Mouse (Mus musculus): ENCODE results near the gene Pgpep1l. TPM values are rescaled to one million over a fixed set of nuclear protein-coding genes. Genes with fewer than 3 reads are reported as not detected.

Pgpep1l gene
- polyA plus RNA-seq, 1 experiment from 2014 or later: not detected

- H3K27ac ChIP-seq (ENCODE audit: low read length): no peak overlapping the region
- ATAC-seq (ENCODE audit: low read depth): no peak
- H3K9me3 ChIP-seq (replicated peaks; ENCODE audit: control insufficient read depth, low read length): no peaks in the 10 kb centered on the region
- WGBS (ENCODE audit: insufficient replicate concordance): 57% methylated on average over 17 of the region's 17 CpGs
- H3K9ac ChIP-seq (ENCODE audit: low read depth, low read length): no peak overlapping the region
- peaks cover under 1% of the 10 kb centered on the region; the same call in 1 of the 2 replicates for H3K27me3 ChIP-seq (ENCODE audit: control insufficient read depth, insufficient read depth, low read depth, low read length)
- no peaks in the 10 kb centered on the region for H3K36me3 ChIP-seq (ENCODE audit: control insufficient read depth, insufficient read depth)
- H3K4me1 ChIP-seq (ENCODE audit: control insufficient read depth, low read depth, low read length): no peaks in the 10 kb centered on the region
- H3K4me3 ChIP-seq (ENCODE audit: low read depth, low read length): no peak overlapping the region
- no peak overlapping the region for H3K4me2 ChIP-seq (ENCODE audit: low read depth, low read length)
Observed at GRCm38 (mm10) chr7:68258326-68259150, 5.5 kb downstream of the Pgpep1l start.

DNA sequence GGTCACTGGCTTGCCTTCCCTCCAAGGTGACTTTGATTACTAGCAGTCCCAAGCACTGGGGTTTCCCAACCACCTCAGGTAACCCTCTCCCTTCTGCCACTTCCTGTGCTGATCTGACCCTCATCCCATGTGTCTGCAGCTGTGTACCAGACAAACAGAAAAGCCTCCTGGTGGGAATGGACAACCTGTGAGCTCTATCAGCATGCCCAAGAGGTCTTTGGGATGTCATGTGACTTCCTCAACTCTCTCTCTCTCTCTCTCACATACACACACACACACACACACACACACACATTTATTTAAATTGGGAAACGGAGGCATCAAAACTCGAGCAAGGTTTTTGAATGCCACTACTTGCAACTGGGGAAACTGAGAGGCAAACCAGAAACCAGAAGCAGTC is 6.3 kb downstream of the Pgpep1l start:
- H3K27me3 ChIP-seq (ENCODE audit: control insufficient read depth, insufficient read depth, low read depth, low read length): no peaks in the 10 kb centered on the region
- H3K9ac ChIP-seq (ENCODE audit: low read depth, low read length): no peak overlapping the region
- no peaks in the 10 kb centered on the region for H3K36me3 ChIP-seq (ENCODE audit: control insufficient read depth, insufficient read depth)
- 41% methylated on average over 2 of the region's 2 CpGs for WGBS (ENCODE audit: insufficient replicate concordance)
- H3K27ac ChIP-seq (ENCODE audit: low read length): no peak overlapping the region
- no peaks in the 10 kb centered on the region for H3K9me3 ChIP-seq (replicated peaks; ENCODE audit: control insufficient read depth, low read length)
- no peaks in the 10 kb centered on the region for H3K4me1 ChIP-seq (ENCODE audit: control insufficient read depth, low read depth, low read length)
- no peak overlapping the region for H3K4me2 ChIP-seq (ENCODE audit: low read depth, low read length)
- no peak overlapping the region for H3K4me3 ChIP-seq (ENCODE audit: low read depth, low read length)
- no peak for ATAC-seq (ENCODE audit: low read depth)

- ATAC-seq (ENCODE audit: low read depth): no peak
- Histone ChIP-seq H3K9me3 (replicated peaks; ENCODE audit: control insufficient read depth, low read length) (no peaks in the 10 kb centered on the region), H3K27ac (ENCODE audit: low read length) (no peak overlapping the region), H3K4me3 (ENCODE audit: low read depth, low read length) (no peak overlapping the region), H3K4me1 (ENCODE audit: control insufficient read depth, low read depth, low read length) (no peaks in the 10 kb centered on the region), H3K36me3 (ENCODE audit: control insufficient read depth, insufficient read depth) (no peaks in the 10 kb centered on the region), H3K9ac (ENCODE audit: low read depth, low read length) (no peak overlapping the region), H3K27me3 (ENCODE audit: control insufficient read depth, insufficient read depth, low read depth, low read length) (no peaks in the 10 kb centered on the region), H3K4me2 (ENCODE audit: low read depth, low read length) (no peak overlapping the region)
- 54% methylated on average over 3 of the region's 3 CpGs for WGBS (ENCODE audit: insufficient replicate concordance)
Observed at GRCm38 (mm10) chr7:68250902-68251301, 13.1 kb downstream of the Pgpep1l start.

- no peak overlapping the region for H3K9ac ChIP-seq (ENCODE audit: low read depth, low read length)
- no peak overlapping the region for H3K4me2 ChIP-seq (ENCODE audit: low read depth, low read length)
- WGBS (ENCODE audit: insufficient replicate concordance): 43% methylated on average over 1 of the region's 1 CpGs
- ATAC-seq (ENCODE audit: low read depth): no peak
- H3K27ac ChIP-seq (ENCODE audit: low read length): no peak overlapping the region
- H3K9me3 ChIP-seq (replicated peaks; ENCODE audit: control insufficient read depth, low read length): no peaks in the 10 kb centered on the region
- H3K4me3 ChIP-seq (ENCODE audit: low read depth, low read length): no peak overlapping the region
- H3K4me1 ChIP-seq (ENCODE audit: control insufficient read depth, low read depth, low read length): no peaks in the 10 kb centered on the region
- no peaks in the 10 kb centered on the region for H3K36me3 ChIP-seq (ENCODE audit: control insufficient read depth, insufficient read depth)
- no peaks in the 10 kb centered on the region for H3K27me3 ChIP-seq (ENCODE audit: control insufficient read depth, insufficient read depth, low read depth, low read length)
Observed at GRCm38 (mm10) chr7:68250411-68250810, 13.6 kb downstream of the Pgpep1l start.

DNA sequence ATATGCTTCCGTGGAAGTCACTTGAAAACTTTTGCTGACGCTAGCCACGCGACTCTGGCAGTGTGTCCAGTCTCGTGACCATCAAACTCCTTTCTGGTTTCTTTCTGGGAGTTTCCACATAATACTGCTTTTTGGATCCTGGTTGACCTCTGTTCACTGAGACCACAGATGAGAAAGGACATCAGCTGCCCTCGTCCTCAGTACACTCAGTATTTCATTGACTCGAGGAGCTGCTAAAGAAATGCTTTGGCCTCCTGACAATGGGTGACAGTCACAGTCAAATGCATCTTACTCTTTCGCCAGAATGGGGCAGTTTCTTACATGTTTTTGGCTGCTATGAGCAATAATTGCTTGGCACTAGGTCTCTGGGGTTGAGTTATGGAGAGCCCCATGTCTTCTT is 17.8 kb downstream of the Pgpep1l start:
- H3K4me1 ChIP-seq (ENCODE audit: control insufficient read depth, low read depth, low read length): no peaks in the 10 kb centered on the region
- H3K4me3 ChIP-seq (ENCODE audit: low read depth, low read length): no peak overlapping the region
- no peaks in the 10 kb centered on the region for H3K9me3 ChIP-seq (replicated peaks; ENCODE audit: control insufficient read depth, low read length)
- no peak overlapping the region for H3K4me2 ChIP-seq (ENCODE audit: low read depth, low read length)
- H3K27me3 ChIP-seq (ENCODE audit: control insufficient read depth, insufficient read depth, low read depth, low read length): no peaks in the 10 kb centered on the region
- WGBS (ENCODE audit: insufficient replicate concordance): 75% methylated on average over 8 of the region's 8 CpGs
- no peak for ATAC-seq (ENCODE audit: low read depth)
- H3K36me3 ChIP-seq (ENCODE audit: control insufficient read depth, insufficient read depth): no peaks in the 10 kb centered on the region
- no peak overlapping the region for H3K9ac ChIP-seq (ENCODE audit: low read depth, low read length)
- no peak overlapping the region for H3K27ac ChIP-seq (ENCODE audit: low read length)

DNA sequence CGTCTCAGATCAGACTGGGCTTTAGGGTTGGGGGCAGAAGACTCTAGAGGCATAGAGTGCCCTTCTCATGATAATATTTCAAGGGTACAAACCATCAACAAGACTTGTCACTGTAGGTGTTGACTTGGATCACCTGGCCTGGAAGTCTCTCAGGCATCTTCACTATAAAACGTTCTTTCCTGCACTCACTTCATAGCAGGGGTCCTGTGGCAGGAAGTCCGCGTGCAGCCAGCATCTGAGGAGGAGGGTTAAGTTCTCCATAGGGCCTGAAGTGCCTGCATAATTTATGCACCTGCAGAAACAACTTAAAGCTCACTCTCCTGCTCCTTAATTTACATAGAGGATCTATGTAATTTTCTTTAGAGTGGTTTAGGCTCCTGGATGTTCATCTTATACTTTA is 18.4 kb downstream of the Pgpep1l start:
- no peak for ATAC-seq (ENCODE audit: low read depth)
- Histone ChIP-seq H3K36me3 (ENCODE audit: control insufficient read depth, insufficient read depth) (no peaks in the 10 kb centered on the region), H3K4me3 (ENCODE audit: low read depth, low read length) (no peak overlapping the region), H3K9me3 (replicated peaks; ENCODE audit: control insufficient read depth, low read length) (no peaks in the 10 kb centered on the region), H3K4me2 (ENCODE audit: low read depth, low read length) (no peak overlapping the region), H3K27ac (ENCODE audit: low read length) (no peak overlapping the region), H3K9ac (ENCODE audit: low read depth, low read length) (no peak overlapping the region), H3K4me1 (ENCODE audit: control insufficient read depth, low read depth, low read length) (no peaks in the 10 kb centered on the region), H3K27me3 (ENCODE audit: control insufficient read depth, insufficient read depth, low read depth, low read length) (no peaks in the 10 kb centered on the region)
- whole genome bisulfite sequencing (ENCODE audit: insufficient replicate concordance): 40% methylated on average over 4 of the region's 4 CpGs

DNA sequence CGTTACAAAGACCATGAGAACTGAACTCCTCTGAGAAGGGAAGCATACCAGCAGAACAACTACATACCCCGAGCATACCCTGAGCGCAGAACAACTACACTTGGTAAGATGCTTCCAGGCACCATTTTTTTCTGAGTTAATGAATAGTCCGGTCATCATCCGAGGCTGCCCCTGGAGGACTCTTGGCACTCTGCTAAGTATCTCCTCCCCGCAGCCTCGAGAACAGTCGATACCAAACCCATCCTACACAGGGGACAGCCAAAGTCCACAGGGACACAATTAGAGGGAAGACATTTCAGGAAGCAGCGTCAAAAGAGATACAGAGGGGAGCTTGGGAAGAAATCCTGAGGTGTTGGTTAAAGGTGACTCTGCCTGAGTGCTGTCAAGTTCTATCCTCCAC is 22.8 kb downstream of the Pgpep1l start:
- WGBS (ENCODE audit: insufficient replicate concordance): 64% methylated on average over 9 of the region's 9 CpGs
- ATAC-seq (ENCODE audit: low read depth): no peak
- H3K27me3 ChIP-seq (ENCODE audit: control insufficient read depth, insufficient read depth, low read depth, low read length): no peaks in the 10 kb centered on the region
- no peaks in the 10 kb centered on the region for H3K9me3 ChIP-seq (replicated peaks; ENCODE audit: control insufficient read depth, low read length)
- no peak overlapping the region for H3K9ac ChIP-seq (ENCODE audit: low read depth, low read length)
- H3K27ac ChIP-seq (ENCODE audit: low read length): no peak overlapping the region
- H3K4me2 ChIP-seq (ENCODE audit: low read depth, low read length): no peak overlapping the region
- H3K4me3 ChIP-seq (ENCODE audit: low read depth, low read length): no peak overlapping the region
- H3K4me1 ChIP-seq (ENCODE audit: control insufficient read depth, low read depth, low read length): no peaks in the 10 kb centered on the region
- H3K36me3 ChIP-seq (ENCODE audit: control insufficient read depth, insufficient read depth): no peaks in the 10 kb centered on the region

DNA sequence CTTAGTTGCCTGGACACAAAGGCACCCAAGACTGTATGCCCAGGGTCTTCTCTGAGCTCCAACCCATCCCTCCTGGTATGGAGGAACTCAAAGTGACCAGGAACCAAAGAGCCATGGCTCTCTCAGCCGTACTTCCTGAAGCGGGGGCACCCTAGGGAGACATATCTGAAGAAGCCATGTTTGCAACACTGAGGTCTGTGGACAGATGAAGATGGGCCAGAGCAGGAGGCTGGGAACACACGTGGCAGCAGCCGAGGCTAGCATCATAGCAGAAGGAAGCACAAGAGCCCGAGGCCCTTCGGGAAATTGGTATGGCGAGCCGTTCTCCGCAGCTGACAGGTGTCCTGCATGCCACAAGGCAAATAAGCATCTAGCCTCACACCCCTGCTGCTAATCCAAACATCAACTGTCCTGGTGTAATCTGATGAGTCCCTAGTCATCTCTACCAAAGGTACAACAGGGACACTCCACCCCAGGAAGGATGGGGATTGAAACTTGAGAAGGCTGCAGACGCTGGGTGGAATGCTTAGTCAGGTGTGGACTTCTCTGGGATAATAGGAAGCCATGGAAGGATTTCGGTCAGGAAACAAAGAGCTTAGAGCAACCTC is 24.7 kb downstream of the Pgpep1l start:
- no peak for ATAC-seq (ENCODE audit: low read depth)
- Histone ChIP-seq H3K36me3 (ENCODE audit: control insufficient read depth, insufficient read depth) (no peaks in the 10 kb centered on the region), H3K4me1 (ENCODE audit: control insufficient read depth, low read depth, low read length) (no peaks in the 10 kb centered on the region), H3K9ac (ENCODE audit: low read depth, low read length) (no peak overlapping the region), H3K27me3 (ENCODE audit: control insufficient read depth, insufficient read depth, low read depth, low read length) (no peaks in the 10 kb centered on the region), H3K9me3 (replicated peaks; ENCODE audit: control insufficient read depth, low read length) (no peaks in the 10 kb centered on the region), H3K27ac (ENCODE audit: low read length) (no peak overlapping the region), H3K4me2 (ENCODE audit: low read depth, low read length) (no peak overlapping the region), H3K4me3 (ENCODE audit: low read depth, low read length) (no peak overlapping the region)
- 58% methylated on average over 11 of the region's 11 CpGs for WGBS (ENCODE audit: insufficient replicate concordance)

GRCm38 (mm10) chr7:68236817-68237216 is 27.2 kb downstream of the Pgpep1l start:
- H3K36me3 ChIP-seq (ENCODE audit: control insufficient read depth, insufficient read depth): no peaks in the 10 kb centered on the region
- ATAC-seq (ENCODE audit: low read depth): no peak
- WGBS (ENCODE audit: insufficient replicate concordance): 68% methylated on average over 8 of the region's 8 CpGs
- H3K4me1 ChIP-seq (ENCODE audit: control insufficient read depth, low read depth, low read length): no peaks in the 10 kb centered on the region
- H3K9ac ChIP-seq (ENCODE audit: low read depth, low read length): no peak overlapping the region
- H3K4me2 ChIP-seq (ENCODE audit: low read depth, low read length): no peak overlapping the region
- no peaks in the 10 kb centered on the region for H3K9me3 ChIP-seq (replicated peaks; ENCODE audit: control insufficient read depth, low read length)
- H3K27me3 ChIP-seq (ENCODE audit: control insufficient read depth, insufficient read depth, low read depth, low read length): no peaks in the 10 kb centered on the region
- H3K4me3 ChIP-seq (ENCODE audit: low read depth, low read length): no peak overlapping the region
- no peak overlapping the region for H3K27ac ChIP-seq (ENCODE audit: low read length)

Measured in liver, embryonic 16.5 days (tissue).